Mouse (Mus musculus) erythroblast, embryonic 14.5 days (primary cell): Measurements from ENCODE around the gene Tcea3.

Source experiments
- GATA1 ChIP-seq: IDR thresholded peaks from 2 replicates; pipeline ENCODE4 v1.6.1; 2012; ENCODE audit warnings: low read length, inconsistent platforms, mixed read lengths
- TAL1 ChIP-seq: IDR thresholded peaks from 3 replicates; pipeline ENCODE4 v1.6.1; 2012; ENCODE audit warnings: low read length, inconsistent platforms, mixed read lengths

DNA sequence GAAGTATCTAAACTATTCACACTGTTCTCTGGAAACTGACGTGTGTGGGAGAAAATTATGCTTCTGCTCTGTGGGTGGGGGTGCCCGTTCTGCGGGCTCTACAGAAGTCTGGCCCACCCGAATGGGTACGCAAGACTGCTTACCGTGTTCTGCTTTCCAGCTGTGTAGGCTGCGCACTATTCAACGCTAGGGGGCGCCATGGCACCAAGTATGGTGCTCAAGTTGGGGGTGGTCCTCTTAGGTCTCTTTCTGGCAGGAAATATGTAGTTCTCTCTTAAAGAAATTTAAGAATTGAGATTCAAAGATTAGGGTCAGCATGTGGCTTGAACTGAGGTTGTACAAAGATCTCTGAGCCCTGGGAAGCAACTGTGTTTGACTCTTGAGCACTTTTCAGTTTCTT is 45.0 kb upstream of the Tcea3 start:
- TF ChIP-seq GATA1 (no peak), TAL1 (no peak)
